Mouse (Mus musculus) left cerebral cortex, postnatal 4 days (tissue): ENCODE results near the gene Olfr331. TPM values are rescaled to one million over a fixed set of nuclear protein-coding genes. Genes with fewer than 3 reads are reported as not detected.
"Not testable (repeated sequence)": the region's sequence is repeated elsewhere in the genome, so short reads cannot be mapped to it uniquely, and the experiment has no call there.

Experiments used
- DNase-seq: peaks from one replicate; pipeline ENCODE4 v3.0.0-alpha.2; 2022
- intact Hi-C: fragments of 180-260 bp; cut with DNase I; formaldehyde crosslinking; loops from one replicate; pipeline ENCODE4 v1.15.1; 2025
- total RNA-seq, 2 experiments: library from RNA; stranded (reverse); gene quantifications; 2 replicates each; pipeline ENCODE4 v1.2.3; 2021

The Olfr331 gene
- total RNA-seq, result not detected

DNA sequence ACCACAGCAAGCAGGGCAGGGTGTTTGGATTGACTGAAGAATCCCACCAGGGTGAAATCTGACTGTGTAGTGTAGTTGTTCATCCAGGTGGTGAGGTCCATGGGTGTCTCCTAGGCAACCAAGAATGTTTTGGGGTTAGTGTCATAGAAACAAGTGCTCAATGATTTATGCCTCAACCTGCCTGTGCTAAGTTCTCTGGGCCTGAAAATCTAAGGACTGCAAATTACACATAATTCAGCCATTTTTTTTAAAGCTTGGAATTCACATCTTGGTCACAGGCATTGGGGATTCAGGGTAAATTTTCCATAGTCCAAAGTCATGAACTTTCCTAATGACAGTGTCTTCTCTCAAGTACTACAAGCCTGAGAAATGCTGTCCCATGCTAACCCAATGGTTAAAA lies at the start of gene Olfr331:
Gene Olfr331, minus strand, starts transcription at position 101 of the 400 bp plus-strand sequence.
- DNase-seq, intact Hi-C loops: not testable (repeated sequence)

DNA sequence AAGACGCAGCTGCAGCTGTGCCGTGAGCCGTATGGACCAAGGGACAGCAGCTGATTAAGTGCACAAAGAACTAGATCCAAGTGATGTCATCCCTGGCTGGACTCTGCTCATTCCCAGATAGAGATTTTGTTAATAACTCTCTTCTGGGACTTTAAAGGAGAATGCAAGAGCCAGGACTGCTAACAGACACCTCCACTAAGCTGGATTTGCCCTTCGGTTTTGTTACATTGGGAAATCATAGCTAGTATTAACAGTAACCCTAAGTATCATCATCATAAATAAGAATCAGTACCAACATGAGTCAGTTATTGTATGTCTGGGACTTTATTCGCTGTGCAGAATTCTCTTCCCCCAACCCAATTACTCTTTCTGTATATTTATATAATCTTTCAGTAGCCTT lies 44.0 kb upstream of the Olfr331 start, which contains the start of gene Olfr329-ps:
Gene Olfr329-ps, minus strand, starts transcription at position 101 of the 400 bp plus-strand sequence.
- DNase-seq, result no peak
- intact Hi-C loops, result no loop called here

DNA sequence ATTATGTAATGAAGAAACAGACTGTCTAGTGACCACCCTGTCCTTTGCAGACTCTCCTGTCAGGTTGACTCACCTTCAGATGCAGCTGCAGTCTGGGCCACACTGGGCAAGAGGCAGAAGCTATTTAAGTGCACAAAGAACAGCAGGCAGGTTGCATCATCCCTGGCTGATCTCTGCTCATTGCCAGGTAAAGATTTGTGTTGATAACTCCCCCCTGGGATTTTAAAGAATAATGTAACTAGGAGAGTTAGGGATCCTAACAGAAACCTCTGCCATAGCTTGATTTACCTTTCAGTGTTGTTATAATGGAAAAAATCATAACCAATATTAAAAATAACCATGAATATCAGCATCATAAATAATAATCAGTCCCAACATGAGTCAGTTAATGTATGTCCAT lies 32.4 kb upstream of the Olfr331 start, which contains the start of gene Olfr330:
Gene Olfr330, minus strand, starts transcription at position 101 of the 400 bp plus-strand sequence.
- intact Hi-C loops, DNase-seq: not testable (repeated sequence)

DNA sequence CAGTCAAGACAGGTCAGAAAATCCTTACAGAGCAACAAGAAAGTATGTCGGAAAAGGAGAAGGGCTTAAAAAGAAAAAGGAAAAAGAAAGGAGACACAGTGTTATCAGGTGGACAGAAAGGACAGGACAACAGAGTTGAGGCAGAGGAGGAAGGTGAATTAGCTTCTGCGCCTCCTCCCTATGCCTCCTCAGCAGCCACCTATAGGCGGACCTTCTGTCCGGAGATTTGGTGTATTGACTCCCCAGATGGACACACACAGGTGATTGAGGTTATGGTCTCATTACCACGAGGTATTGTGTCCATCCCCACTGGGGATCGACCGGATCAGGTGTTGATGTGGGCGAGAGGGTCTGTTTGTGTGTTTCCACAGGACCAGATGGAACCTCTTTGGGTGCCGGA lies 17.4 kb upstream of the Olfr331 start:
- DNase-seq, result peak; percentile 5
- intact Hi-C loops, result not testable (repeated sequence)

DNA sequence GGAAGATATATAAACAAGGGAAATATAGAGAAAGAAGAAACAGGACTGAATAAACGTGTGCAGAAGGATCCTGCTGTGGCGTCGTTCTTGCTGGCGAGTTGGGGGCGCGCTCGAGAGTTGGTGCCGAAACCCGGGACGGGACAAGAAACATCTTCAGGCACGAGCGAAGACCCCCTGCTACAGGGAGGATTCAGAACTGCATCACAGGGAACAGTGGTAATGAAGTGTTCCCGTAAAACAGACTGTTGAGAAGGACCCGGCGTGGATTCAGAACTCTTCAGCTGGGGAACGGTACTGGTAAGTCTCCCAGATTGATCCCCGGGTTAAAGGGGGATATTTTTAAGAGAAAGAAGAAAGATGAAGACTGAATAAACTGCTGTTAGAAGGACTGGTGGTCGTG lies 16.5 kb upstream of the Olfr331 start:
- DNase-seq, result peak; percentile 70
- intact Hi-C loops, result not testable (repeated sequence)

DNA sequence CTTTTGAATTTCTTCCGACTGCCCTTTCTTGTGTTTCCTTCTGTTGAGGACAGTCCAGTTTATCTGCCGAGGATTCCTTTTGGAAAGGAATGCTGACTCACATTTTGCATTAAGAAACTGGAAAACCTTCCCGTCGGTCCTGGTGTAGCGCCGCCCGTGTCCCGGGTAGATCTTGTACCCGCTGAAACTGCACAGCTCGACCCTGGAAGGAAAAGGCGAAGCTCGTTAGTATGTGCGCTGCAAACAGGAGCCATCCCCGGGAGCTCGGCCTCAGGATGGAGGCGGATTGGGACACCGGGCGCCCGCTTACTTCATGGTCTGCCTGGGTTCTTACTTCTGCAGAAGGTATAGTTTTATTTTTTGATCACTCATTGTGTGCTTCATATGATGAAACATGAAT lies 6.7 kb upstream of the Olfr331 start:
- intact Hi-C loops, DNase-seq: not testable (repeated sequence)

DNA sequence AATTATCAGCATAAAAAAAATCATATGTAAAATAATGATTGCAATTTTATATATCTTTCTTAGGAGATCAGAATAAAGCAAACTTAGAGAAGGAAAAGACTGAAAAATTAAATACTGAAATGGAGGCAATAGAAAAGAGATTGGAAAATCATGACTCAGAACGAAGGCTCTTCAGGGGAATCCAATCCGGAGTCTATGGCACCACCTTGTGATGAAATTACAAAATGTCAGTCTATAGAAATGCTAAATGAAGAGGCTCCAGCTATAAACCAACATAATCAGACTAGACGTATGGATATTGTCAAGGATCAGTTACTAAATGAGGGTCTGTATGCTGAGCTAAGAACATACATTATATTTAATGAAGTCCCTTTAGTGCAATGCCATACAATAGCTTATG lies 3.1 kb downstream of the Olfr331 start:
- intact Hi-C loops, result loop anchor here (10.0 kb wide), 1 partner anchor 314 kb away; no protein-coding TSS in a partner anchor
- no peak for DNase-seq

DNA sequence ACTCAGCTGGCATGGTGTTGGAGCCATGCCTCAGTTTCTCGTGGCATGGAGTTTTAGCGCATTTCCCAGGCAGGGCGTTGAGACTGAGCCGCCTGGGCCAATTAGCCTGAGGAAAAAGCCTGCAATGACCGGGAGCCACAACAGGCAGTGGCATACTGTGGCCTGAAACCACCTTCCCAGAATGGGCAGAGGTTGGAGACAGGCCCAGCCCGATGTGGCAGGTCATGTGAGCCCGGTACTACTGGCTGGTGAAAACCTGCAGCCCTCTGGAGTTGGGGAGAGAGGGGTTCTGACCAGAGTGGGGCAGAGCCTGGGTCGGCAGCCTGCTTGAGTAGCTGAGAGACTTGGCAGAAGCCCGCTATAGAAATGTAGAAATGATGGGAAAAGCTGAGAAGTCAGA lies 3.6 kb downstream of the Olfr331 start:
- no peak for DNase-seq
- intact Hi-C loops, result loop anchor here (10.0 kb wide), 1 partner anchor 314 kb away; no protein-coding TSS in a partner anchor

DNA sequence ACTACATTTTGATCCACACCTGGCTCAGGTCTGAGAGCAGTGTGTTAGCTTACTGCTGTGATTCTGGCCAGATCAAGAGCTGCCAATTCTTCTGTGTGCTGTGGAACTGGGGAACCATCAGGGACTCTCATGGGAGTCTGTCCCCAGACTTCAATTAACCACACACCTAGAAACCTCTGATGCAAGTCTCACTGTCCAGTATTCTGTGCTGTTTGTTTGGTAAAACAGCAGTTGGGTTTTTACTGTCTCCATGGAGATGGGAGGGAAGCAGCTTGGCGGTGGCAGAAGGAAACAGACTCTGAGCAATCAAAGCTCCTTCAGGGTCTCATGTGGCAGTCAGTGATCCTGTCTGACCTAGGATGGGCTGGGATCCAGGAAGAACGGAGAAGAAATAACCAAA lies 9.9 kb downstream of the Olfr331 start, which contains the start of gene Olfr332:
Gene Olfr332, minus strand, starts transcription at position 101 of the 400 bp plus-strand sequence.
- intact Hi-C loops, result loop anchor here (10.0 kb wide), 1 partner anchor 308 kb away; no protein-coding TSS in a partner anchor
- DNase-seq, result no peak

DNA sequence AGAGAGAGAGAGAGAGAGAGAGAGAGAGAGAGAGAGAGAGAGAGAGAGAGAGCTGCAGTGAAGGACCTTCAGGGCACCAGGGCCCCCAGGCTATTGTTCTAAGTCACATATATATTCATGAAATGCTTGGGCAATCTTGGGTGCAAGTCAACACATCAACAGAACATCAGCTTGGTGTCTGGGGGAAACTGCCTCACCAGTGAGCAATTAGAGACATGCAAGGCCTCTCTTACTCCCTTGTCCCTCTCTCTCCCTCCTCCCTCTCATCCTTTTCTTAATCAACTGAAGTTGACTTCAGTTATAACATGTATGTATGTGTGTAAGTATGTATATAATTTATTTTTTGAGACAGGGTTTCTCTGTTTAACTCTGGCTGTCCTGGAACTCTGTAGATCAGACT lies 40.2 kb downstream of the Olfr331 start, which contains the start of gene Olfr30:
Gene Olfr30, minus strand, starts transcription at position 101 of the 400 bp plus-strand sequence.
- no peak for DNase-seq
- intact Hi-C loops, result no loop called here

DNA sequence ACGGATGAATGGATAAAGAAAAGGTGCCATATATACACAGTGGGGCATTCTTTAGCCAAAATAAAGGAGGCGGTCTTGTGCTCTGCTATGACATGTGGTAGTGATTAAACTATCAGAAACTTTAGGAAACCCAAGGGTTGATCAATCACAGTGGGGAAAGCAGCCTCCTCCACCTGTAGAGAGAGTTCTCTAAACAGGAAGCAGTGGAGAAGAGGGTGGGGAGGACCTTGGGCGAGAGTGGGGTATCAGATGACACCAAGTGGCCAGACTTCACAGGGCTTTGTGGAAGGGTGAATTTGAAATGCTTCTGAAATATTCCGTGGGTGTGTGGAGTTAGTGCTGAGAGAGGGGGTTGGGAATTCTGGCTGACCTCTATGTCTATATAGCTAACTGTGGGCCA lies 48.8 kb downstream of the Olfr331 start:
- intact Hi-C loops, result no loop called here
- no peak for DNase-seq

DNA sequence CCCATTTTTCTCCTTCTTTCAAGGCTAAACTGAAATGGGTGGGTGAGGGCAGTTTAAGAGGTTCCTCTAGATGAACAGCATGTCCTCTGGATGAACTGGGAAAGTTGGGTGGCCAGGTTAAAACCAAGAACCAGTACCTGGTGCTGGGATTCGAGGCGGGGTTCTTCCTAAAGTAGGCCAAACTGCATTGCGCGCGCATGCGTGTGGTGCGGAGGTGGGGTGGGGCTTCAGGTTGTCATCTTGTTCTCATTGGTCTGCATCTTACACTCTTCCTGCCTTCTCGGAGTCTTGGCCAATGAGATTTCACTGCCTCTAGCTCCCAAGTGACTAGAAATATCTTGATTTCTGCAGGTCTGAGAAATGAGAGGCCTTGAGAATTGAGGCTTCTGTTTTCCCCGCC lies 49.6 kb downstream of the Olfr331 start, which contains the start of gene Lypd9:
Gene Lypd9, minus strand, starts transcription at position 165 of the 400 bp plus-strand sequence.
- intact Hi-C loops, result no loop called here
- DNase-seq, result no peak

Other genes starting within 250 kb of the Olfr331 start
- not detected for gene 4930438A08Rik, start 227.8 kb downstream of the Olfr331 start, total RNA-seq
- 10 to 100 TPM; 30.4 to 32.2 TPM for gene Zfp692, start 195.5 kb downstream of the Olfr331 start, total RNA-seq
- 10 to 100 TPM; 43.5 TPM for gene Zfp672, start 172.2 kb downstream of the Olfr331 start, total RNA-seq
- 10 to 100 TPM; 44.2 to 48.8 TPM for gene Sh3bp5l, start 171.8 kb downstream of the Olfr331 start, total RNA-seq
- gene Lypd8, start 123.5 kb downstream of the Olfr331 start, total RNA-seq, result not detected
- not detected for gene 1810065E05Rik, start 81.5 kb downstream of the Olfr331 start, total RNA-seq
- not detected for gene Gm12253, start 70.0 kb downstream of the Olfr331 start, total RNA-seq
- not detected for gene Lypd9, start 49.6 kb downstream of the Olfr331 start, total RNA-seq
- gene Olfr30, start 40.3 kb downstream of the Olfr331 start, total RNA-seq, result not detected
- gene Olfr332, start 10.0 kb downstream of the Olfr331 start, total RNA-seq, result not detected
- not detected for gene Olfr330, start 32.3 kb upstream of the Olfr331 start, total RNA-seq
- gene Olfr329-ps, start 43.9 kb upstream of the Olfr331 start, total RNA-seq, result not detected
- under 1 TPM; 0.12 to 0.34 TPM for gene Olfr328, start 53.1 kb upstream of the Olfr331 start, total RNA-seq
- gene Olfr224, start 68.0 kb upstream of the Olfr331 start, total RNA-seq, result not detected
- not detected for gene Olfr325, start 75.2 kb upstream of the Olfr331 start, total RNA-seq
- not detected for gene Olfr324, start 92.5 kb upstream of the Olfr331 start, total RNA-seq
- gene 2210407C18Rik, start 113.5 kb upstream of the Olfr331 start, total RNA-seq, result not detected
- gene Olfr323, start 127.9 kb upstream of the Olfr331 start, total RNA-seq, result not detected
- under 1 TPM in 1 of 2 experiments, not detected in 1; 0.26 TPM for gene Trim58, start 137.9 kb upstream of the Olfr331 start, total RNA-seq
- not detected for gene Olfr322, start 156.2 kb upstream of the Olfr331 start, total RNA-seq
- not detected for gene Olfr320, start 178.5 kb upstream of the Olfr331 start, total RNA-seq
- not detected for gene Olfr319, start 196.6 kb upstream of the Olfr331 start, total RNA-seq
- gene Olfr318, start 221.4 kb upstream of the Olfr331 start, total RNA-seq, result not detected
- under 1 TPM in 1 of 2 experiments, not detected in 1; 0.30 TPM for gene Olfr317, start 236.6 kb upstream of the Olfr331 start, total RNA-seq